Mouse (Mus musculus): ENCODE data around the gene Ptch1. TPM values are rescaled to one million over a fixed set of nuclear protein-coding genes. Genes with fewer than 3 reads are reported as not detected.

The Ptch1 gene
- polyA plus RNA-seq, 1 experiment from 2014 or later = 26.0 TPM

GRCm38 (mm10) chr13:63486791-63487706, 86.3 kb downstream of the Ptch1 start:
- DNase-seq (ENCODE audit: low spot score) (peak; percentile 79), ATAC-seq (replicated peaks; ENCODE audit: low FRiP score) (peak; percentile 87)
- peak overlapping the region; percentile 75 for H3K27ac ChIP-seq (ENCODE audit: low read depth, low read length)
- H3K4me1 ChIP-seq (replicated peaks; ENCODE audit: control insufficient read depth, insufficient read depth, low read length) = peaks cover 17% of the 10 kb centered on the region
- no peaks in the 10 kb centered on the region for H3K36me3 ChIP-seq (ENCODE audit: control insufficient read depth, insufficient read depth, low read length)
- H3K4me2 ChIP-seq (ENCODE audit: low read depth, low read length, severe bottlenecking) = peak overlapping the region; percentile 31; the same call in 1 of the 2 replicates
- no peaks in the 10 kb centered on the region for H3K27me3 ChIP-seq (ENCODE audit: control insufficient read depth, insufficient read depth, low read length)
- no peak overlapping the region for H3K9ac ChIP-seq (ENCODE audit: low read length)
- H3K4me3 ChIP-seq (ENCODE audit: low read depth, low read length) = no peak overlapping the region
- no peaks in the 10 kb centered on the region for H3K9me3 ChIP-seq (ENCODE audit: control insufficient read depth, low read length)
- whole genome bisulfite sequencing = 15% methylated on average over 18 of the region's 18 CpGs

- H3K9me3 ChIP-seq (ENCODE audit: control insufficient read depth, low read length) = no peaks in the 10 kb centered on the region; the same call in 1 of the 2 replicates
- 84% methylated on average over 8 of the region's 8 CpGs for WGBS
- no peak overlapping the region for H3K9ac ChIP-seq (ENCODE audit: low read length)
Observed at GRCm38 (mm10) chr13:63475356-63475755, 98.0 kb downstream of the Ptch1 start.

More at GRCm38 (mm10) chr13:63475356-63475755, 98.0 kb downstream of the Ptch1 start:
- ATAC-seq (replicated peaks; ENCODE audit: low FRiP score) = no peak
- no peak for DNase-seq (ENCODE audit: low spot score)
- no peaks in the 10 kb centered on the region for H3K27me3 ChIP-seq (ENCODE audit: control insufficient read depth, insufficient read depth, low read length)
- no peaks in the 10 kb centered on the region for H3K4me1 ChIP-seq (replicated peaks; ENCODE audit: control insufficient read depth, insufficient read depth, low read length)
- H3K4me3 ChIP-seq (ENCODE audit: low read depth, low read length) = no peak overlapping the region
- H3K4me2 ChIP-seq (ENCODE audit: low read depth, low read length, severe bottlenecking) = no peak overlapping the region
- H3K27ac ChIP-seq (ENCODE audit: low read depth, low read length) = no peak overlapping the region
- no peaks in the 10 kb centered on the region for H3K36me3 ChIP-seq (ENCODE audit: control insufficient read depth, insufficient read depth, low read length)

Other genes starting within 250 kb of the Ptch1 start
- 20.4 and 22.5 TPM in 2 replicates for gene Fancc, start 76.3 kb downstream of the Ptch1 start, polyA plus RNA-seq (2014; fragmentation: Nextera tagmentation; extraction: Ambion mirVana)
- gene Ercc6l2, start 241.6 kb upstream of the Ptch1 start, polyA plus RNA-seq (2014; fragmentation: Nextera tagmentation; extraction: Ambion mirVana) = 20.1 and 27.1 TPM in 2 replicates

Measured in forebrain, embryonic 11.5 days (tissue).